Mouse (Mus musculus): ENCODE results near the gene Adh6a. TPM values are rescaled to one million over a fixed set of nuclear protein-coding genes. Genes with fewer than 3 reads are reported as not detected.
"Not testable (repeated sequence)": the region's sequence is repeated elsewhere in the genome, so short reads cannot be mapped to it uniquely, and the experiment has no call there.

Adh6a gene
- total RNA-seq, 1 experiment from 2014 or later, result not detected

- DNase-seq, result no peak
Observed at GRCm38 (mm10) chr3:138325466-138325865, 12.4 kb downstream of the Adh6a start.

DNA sequence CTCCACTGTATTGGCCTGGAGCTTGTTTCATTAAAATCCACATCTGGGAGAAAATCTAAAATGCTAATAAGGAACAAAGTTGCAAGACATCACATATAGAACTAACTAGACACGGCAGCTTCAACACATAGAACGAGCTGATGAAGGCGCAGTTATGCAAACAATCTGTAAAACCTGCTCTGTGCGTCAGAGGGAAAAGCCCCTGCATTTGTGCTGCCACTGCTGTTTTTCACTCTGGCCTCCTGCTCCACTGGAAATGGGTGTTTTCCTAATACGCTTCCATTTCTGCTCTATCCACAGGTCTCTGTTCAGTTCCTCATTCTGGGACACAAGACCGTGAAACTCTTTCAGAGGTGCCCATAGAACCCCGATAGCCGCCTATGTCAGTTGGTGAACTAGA lies 20.8 kb downstream of the Adh6a start:
- no peak for DNase-seq

DNA sequence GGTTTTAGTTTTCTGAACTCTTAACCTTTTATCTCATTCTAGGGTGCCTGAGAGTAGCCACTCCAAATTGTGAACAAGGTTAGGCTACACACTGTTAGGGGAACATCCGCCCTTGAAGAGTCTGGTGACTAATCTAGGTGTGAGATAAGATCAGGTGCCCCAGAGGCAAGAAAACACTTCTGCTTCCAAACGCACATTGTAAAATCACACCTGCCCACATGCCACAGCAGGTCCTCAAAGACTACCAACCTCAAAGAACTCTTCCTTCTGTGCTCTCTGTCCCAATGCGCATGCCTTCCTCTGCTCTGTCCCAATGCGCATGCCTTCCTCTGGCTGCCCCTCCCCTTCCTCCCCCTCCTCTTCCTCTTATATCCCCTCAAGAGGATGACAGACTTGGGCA lies 21.2 kb downstream of the Adh6a start:
- DNase-seq, result no peak

DNA sequence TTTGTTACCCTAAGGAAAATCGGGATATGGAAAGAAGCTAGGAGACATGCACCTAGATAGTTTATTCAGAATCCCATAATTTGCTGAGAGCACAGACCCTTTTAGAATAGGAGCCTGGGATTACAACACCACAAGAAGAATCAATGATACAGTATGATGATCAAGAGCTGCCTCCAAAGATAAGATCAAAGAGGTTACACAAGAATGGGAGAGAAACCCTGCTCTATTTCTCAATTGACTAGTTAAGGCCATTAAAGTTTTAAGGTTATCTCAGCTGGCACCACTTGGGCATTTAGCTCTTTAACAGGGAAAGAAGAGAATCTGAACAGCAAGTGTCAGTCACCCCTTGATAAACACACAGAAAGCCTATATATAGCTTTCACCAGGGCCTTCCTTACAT lies 22.5 kb downstream of the Adh6a start:
- DNase-seq, result no peak

DNA sequence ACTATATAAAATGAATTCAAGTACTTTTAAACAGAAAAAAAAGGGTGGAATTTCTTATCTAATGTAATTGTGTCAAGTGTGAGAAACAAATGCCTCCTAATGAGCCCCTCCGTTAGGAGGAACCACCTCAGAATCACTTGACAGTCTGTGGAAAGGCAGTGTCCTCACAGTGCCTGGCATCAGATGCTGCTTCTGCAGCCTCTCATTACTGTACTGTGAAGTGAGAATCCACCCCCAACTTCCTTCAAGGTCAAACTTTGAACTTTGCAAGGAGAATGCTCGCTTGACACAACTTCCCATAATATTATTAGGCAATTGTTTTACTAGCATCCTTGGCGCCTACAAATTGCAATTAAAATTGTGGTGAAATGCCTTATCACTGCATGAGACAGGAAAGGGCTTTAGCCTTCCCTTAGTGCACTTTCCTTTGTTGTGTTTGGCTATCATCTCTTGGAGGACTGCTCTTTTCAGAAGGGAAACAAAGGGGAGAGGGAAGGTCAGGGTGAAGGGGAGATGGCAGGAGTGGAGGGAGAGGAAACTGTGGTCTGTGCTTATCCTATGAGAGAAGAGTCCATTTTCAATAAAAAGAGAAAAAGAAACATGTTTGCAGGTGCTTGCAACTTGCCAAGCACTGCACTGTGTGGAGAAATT lies 23.1 kb downstream of the Adh6a start:
- DNase-seq, result no peak

GRCm38 (mm10) chr3:138341471-138341870 lies 28.4 kb downstream of the Adh6a start, which contains the start of gene Adh6b:
Gene Adh6b, plus strand, starts transcription at chr3:138341775.
- DNase-seq, result no peak

- no peak for DNase-seq
Observed at GRCm38 (mm10) chr3:138347041-138347440, 34.0 kb downstream of the Adh6a start.

DNA sequence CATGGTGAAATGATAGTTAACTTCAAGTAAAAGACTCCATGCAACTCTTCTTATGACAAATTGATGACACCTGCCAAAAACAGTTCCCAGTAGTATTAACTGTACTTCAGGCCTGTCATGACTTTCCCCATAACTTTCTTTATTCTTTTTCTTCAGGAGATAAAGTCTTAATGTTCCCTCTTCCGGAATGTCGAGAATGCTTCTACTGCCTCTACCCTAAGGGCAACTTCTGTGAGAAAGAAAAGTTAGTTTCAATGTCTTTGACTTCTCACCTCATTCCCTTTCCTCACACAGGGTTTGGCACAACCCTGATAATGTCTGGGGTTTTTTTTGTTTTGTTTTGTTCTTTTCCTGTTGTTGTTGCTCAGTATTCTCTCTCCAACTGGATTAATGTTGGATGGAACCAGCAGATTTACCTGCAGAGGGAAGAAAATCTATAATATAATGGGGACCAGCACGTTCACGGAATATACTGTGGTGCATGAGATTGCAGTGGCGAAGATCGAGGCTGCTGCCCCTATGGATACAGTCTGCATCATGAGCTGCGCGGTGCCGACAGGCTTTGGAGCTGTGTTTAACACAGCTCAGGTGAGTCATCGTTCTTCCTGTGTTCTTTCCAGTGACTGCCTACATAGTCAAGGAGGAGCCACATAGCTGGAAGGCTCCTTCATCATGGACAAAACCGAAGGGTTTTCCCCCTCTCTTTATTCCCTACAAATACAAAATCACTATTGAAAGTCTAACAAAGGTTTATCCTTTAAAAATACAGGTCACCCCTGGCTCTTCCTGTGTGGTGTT lies 39.1 kb downstream of the Adh6a start:
- DNase-seq, result no peak

DNA sequence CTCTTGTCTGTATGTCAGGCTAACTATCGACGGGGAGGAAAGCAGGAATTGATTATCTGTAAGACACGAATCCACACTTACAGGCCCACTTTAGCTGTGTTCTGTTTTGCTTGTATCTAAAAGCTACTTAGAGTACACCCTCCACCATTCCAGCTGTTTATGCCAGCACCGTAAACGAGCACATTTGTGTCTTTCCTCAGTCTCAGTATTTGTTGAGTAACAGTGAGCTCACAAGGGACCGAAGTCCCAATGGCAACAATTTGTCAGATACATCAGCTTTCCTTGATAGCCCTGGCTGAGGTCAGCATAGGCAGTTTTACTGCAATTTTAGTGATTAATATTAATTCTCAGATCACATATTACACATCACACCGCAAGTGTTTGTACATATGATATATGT lies 45.8 kb downstream of the Adh6a start:
- DNase-seq, result no peak

- no peak for DNase-seq
Observed at GRCm38 (mm10) chr3:138360721-138361120, 47.6 kb downstream of the Adh6a start.

GRCm38 (mm10) chr3:138362920-138363319 lies 49.8 kb downstream of the Adh6a start:
- no peak for DNase-seq

DNA sequence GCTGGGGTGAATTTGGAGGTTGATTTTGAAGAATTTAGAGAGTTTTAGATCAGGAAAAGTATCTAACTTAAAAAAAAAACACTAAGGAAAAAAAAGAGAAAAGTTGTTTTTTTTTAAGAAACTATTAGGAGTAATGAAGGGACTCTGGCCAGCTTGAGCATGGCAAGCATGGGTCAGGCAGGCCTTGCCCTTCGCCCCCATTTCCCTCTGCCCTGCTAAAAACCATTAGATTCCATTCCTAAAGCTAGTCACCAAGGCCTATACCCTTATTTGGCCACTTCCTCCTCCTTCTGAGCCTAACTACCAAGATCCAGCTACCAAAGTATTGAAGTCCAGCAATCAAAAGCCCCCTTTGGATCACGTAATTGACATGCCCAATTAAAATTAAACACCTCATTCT lies 53.1 kb downstream of the Adh6a start:
- DNase-seq, result no peak

DNA sequence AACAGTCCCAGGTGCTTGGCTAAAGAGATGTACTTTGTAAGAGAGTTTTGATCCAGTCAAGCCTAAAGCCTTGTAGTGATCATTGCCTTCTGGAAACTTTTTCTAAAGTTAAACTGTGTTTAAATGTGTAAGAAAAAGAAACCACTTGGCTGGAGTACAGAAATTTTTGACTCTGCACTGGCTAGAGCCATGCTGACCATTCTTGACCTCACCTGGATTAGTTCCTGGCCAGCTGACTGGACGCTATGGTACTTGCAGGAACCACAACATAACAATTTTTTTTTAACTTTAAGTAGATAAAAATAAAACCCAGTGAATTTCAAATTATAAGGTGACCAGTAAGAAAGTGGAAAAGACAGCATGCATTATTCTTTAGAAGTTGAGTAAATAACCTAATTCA lies 56.5 kb downstream of the Adh6a start:
- no peak for DNase-seq

DNA sequence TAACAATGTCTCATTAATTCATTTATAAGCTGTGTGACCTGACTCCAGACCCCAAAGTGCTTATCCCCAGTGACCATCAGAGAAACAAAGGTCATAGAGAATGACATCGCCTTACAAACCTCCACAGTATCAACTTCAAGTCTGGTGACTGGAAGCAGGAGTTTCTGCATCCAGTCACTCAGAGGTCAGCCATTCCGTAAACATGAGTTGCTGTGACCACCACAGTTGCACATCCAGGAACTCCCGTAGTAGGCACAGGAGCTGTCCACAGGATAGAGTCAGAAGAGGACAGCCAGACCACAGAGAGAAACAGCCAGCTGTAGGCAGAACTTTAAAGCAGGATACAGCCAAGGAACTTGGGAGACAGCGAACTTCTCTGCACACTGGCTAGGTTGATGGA lies 57.2 kb downstream of the Adh6a start:
- DNase-seq, result not testable (repeated sequence)

- no peak for DNase-seq
Observed at GRCm38 (mm10) chr3:138373920-138374319, 60.8 kb downstream of the Adh6a start.

- no peak for DNase-seq
Observed at GRCm38 (mm10) chr3:138375148-138375547, 62.1 kb downstream of the Adh6a start.

Other genes starting within 250 kb of the Adh6a start
- gene 1110002E22Rik, start 248.2 kb upstream of the Adh6a start, total RNA-seq (2021), result 0.09 and 0.10 TPM in 2 replicates
- not detected in 2 replicates for gene Gm5105, start 245.9 kb upstream of the Adh6a start, total RNA-seq (2021)
- gene Trmt10a, start 169.8 kb upstream of the Adh6a start, total RNA-seq (2021), result 10.1 and 11.8 TPM in 2 replicates
- 13.7 and 14.4 TPM in 2 replicates for gene Mttp, start 168.3 kb upstream of the Adh6a start, total RNA-seq (2021)
- gene 4930579F01Rik, start 119.5 kb upstream of the Adh6a start, total RNA-seq (2021), result 0.24 TPM in 1 of 2 replicates, not detected in the other
- 37.9 and 41.2 TPM in 2 replicates for gene Adh7, start 95.5 kb upstream of the Adh6a start, total RNA-seq (2021)
- gene Adh1, start 52.3 kb upstream of the Adh6a start, total RNA-seq (2021), result 7,275 and 7,287 TPM in 2 replicates
- not detected in 2 replicates for gene Adh6b, start 28.5 kb downstream of the Adh6a start, total RNA-seq (2021)
- 0.43 and 1.7 TPM in 2 replicates for gene Adh4, start 102.2 kb downstream of the Adh6a start, total RNA-seq (2021)
- 164 and 196 TPM in 2 replicates for gene Adh5, start 129.8 kb downstream of the Adh6a start, total RNA-seq (2021)
- gene Metap1, start 176.2 kb downstream of the Adh6a start, total RNA-seq (2021), result 61.0 and 63.3 TPM in 2 replicates
- 168 and 178 TPM in 2 replicates for gene Eif4e, start 212.9 kb downstream of the Adh6a start, total RNA-seq (2021)

All from adrenal gland, postnatal 25 days (tissue).